Mouse (Mus musculus) liver, adult (tissue): ENCODE measurements around the gene Tex2.
A peak's percentile ranks its signal among the peaks of the same experiment; 100 is the strongest.

ENCODE experiments used
- GATA4 ChIP-seq: IDR thresholded peaks from 2 replicates; pipeline ENCODE4 v1.6.1; 2014; ENCODE audit warnings: mild to moderate bottlenecking, low read length; ENCODE audit not compliant: insufficient replicate concordance

Gene Tex2

DNA sequence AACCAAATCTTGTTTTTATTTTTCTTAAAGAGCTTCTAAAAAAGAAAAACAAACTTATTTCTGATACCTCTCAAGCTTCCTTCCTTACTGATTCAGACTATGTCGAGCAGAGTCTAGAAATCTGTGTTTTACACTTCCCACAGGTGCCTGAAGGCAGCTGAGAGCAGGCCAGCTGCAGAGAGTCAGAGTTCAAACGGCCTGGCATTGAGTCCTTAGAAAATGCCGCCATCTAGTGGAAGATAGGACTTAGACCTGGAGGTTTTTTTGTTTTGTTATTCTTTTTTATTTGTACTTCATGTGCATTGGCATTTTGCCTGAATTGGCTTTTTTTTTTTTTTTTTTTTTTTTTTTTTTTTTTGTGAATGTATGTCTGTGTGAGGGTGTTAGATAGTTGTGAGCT lies 121.8 kb downstream of the Tex2 start:
- TF ChIP-seq GATA4: no peak

DNA sequence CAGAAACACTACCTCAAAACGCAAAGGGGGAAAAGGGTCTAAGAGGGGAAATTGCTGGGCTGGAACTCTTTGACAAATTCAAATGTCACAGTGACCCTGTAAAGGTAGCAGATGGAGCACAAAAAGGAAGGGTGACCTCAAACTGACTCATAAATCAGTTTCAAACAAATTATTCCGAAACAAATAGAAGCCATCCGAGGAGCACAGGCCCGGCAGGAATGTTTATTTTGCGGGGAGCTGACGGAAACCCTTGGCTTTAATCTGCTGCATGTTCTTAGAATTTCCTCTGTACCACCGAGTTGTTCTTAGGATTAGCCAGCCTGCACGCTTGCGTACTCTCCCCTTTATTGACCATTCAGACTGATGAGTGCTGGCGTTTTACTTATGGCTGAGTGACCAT lies 123.2 kb downstream of the Tex2 start:
- TF ChIP-seq GATA4: no peak

DNA sequence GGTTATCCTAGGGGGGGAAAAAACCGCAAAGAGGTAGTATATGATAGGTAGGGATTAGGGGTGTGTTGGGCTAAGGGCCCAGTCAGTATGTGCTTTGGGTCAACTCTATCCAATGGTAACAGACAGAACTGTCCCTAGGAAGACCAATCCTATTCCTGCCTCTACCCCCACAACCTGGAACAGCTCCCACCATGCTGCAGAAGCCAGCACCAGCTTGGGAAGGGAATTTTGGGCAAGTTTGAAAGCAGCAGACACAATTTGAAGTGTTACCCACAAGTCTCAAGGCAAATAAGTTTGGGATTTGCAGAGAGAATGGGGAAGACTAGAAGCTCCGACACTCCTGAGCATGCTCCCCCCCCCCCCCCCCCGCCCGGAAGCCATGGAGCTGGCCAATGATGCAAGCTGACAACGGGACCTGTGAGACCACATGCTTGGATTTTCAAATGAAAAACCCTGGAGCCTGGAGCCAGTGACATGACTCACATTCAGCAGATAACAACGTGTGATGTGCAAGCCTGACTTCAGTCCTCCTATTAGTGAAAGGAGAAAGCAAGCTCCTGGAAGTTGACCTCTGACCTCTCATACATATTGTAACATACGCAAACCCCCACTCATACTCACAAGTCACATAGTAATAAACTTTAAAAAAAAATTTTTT lies 124.1 kb downstream of the Tex2 start:
- TF ChIP-seq GATA4: no peak

DNA sequence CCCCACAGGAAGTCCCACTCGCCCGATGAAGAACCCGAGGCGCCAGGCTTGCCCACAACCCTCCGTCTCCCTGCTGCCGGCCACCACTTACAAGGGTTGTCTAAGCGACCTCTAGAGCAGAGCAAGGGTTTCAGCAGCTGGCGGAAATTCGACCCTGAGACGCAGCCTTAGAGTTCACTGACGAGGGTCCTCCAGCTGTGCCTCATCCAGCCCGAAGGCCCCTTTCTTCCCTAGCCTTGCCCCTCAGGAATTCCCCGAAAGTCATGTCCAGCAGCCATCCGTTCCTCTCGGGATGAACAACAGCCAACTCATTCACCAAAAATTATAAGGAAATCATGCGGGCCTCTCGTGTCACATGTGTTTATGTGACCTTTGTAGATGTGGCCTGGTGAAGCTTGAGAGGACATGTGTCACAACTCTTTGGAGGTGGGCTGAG lies 125.1 kb downstream of the Tex2 start:
- no peak for TF ChIP-seq GATA4

DNA sequence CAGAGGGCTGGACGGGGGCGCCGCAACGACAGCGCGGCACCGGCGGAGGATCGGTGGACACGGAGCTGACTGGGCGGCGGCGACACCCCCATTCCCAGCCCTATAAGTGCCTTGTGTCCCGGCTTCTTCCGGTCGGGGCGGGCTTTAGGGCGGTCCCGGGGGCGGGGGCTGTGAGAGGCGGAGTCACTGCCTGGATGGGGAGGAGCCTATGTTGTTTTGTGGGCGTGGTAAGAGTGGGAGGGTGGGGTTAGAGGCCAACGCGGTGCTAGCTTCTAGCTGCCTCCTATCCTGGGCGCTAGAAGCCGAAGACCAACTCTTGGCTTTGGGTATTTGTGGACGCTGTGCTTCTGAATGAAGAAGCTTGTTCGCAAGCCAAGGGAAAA lies 125.5 kb downstream of the Tex2 start, which contains the start of gene Ern1:
Gene Ern1 (minus strand): TSS at position 120 of the 383 bp plus-strand sequence.
- TF ChIP-seq GATA4: no peak

DNA sequence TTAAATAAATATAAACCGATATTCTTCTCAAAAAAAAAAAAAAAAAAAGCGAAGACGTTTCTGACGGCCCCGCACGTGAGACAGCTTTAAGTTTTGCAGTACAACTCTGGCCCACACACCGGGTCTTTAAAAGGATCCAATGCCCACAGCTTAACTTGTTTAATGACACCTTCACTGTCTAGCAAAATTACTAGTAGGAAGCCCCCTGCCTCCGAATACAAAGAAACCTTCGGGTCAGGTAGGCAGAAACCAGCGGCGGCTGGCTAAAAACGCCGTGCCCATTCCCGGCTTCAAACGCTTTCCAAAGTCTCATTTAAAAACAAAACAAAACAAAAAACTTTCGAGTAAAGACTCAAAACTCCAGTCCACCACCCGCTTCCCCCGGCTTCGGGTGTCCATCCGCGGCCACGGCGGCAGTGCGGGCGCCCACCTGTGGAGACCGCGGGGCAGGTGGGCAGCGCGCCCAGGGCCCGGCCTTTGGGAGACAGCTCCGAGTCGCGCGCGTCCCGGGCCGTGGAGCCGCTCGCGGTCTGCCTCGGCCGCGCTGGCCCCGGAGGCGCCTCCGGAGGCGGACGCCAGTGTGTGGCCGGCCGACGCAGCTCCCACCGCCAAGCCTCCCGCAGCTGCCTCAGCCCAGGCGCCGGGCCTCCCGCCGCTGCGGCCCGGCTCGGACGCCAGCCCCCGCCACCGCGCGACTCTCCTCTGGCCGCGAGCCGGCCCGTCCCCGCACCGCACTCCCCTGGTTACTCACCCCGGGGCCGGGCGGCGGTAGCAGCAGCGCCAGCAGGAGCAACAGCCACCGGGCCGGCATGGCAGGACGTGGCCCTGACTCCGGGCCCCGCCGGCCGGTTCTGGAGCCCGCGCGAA lies 126.1 kb downstream of the Tex2 start:
- TF ChIP-seq GATA4: no peak

DNA sequence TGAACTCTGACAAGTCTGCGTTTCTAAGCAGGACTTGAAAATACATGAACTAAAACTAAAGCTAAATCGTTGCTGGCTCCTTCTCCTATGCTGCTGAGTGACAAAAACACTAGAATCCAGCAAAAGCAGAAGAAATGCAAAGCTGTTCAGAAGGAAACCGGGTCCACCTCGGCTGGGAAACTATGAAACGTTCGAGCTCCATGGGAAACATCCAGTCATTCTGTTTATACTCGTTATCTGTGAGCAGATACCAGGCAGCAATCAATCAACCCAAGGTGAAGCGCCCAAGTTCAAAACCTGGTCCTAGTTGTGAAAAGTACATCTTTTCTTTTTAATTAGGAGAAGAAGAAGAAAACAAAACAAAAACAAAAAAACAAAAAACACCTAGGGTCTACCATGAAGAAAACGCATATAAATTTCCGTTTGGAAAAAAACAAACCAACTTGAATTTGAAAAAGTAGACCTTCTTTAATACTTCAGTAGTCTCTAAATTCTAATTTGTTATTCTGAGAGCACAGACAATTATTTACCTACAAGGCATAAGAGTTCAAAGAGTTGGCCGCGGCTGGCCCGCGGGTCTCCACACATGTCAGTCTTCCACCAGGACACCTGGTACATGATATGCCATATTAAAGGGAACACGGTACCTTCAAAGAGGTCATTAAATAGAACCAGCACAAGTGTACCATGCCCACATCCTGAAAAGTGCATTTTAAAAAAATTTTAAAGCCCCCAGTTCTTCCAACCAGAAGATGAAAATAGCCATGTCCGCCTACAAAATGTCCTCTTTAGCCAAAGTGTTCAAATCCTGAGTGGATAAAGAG lies 127.0 kb downstream of the Tex2 start:
- peak; percentile 81; the same call in 1 of the 2 replicates for TF ChIP-seq GATA4

DNA sequence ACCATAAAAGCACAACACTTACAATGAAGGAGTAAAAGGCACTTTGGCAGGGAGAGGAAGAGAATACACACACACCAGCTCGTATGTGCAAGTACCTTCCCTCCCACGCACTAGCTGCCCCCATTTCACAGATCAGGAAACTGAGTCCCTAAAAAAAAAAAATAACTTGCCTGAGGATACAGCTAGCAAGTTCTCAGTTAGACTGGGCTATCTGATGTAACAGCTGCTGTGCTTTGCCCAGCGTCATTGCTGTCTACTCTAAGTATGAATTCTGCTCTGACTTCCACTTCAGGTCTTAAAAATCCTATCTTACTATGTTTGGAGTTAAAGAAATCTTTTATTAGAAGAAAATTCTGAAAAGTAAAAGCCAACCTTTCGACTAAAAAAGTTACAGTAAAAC lies 127.6 kb downstream of the Tex2 start:
- no peak for TF ChIP-seq GATA4

DNA sequence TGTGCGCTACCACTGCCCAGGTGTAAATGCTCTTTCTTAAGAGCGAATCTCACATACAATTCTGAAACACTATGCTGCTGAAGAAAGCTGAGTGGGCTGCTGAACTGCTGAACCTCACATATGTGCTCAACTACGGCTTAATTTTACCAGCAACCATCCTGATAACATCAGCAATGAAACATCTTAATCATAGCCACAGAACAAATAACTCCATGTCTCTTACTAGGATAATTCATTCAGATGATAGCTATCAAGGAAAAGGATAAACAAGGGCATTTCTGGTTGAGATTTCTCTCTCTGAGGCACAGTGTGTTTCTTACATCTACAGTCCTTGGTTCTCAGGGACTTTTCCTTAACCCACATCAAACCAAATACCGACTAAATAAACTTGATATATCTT lies 128.3 kb downstream of the Tex2 start:
- no peak for TF ChIP-seq GATA4

DNA sequence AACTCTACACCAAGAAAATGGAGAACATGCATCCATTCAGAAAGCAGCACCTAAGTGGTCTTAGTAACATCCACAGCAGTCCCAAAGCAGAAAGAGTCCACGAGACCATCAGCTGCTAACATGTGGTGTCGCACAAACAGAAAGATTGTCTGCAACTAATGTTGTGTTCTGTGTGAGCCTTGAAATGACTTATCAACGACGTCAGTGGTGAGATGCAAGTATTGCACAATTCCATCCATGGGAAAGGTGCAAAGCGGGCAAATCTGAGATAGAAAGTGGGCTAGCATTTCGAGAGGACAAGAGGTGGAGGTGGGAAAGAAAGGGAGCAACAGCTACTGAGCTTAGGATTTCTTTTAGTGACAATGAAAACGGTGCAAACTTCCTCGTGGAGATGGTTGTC lies 130.4 kb downstream of the Tex2 start:
- TF ChIP-seq GATA4: no peak

DNA sequence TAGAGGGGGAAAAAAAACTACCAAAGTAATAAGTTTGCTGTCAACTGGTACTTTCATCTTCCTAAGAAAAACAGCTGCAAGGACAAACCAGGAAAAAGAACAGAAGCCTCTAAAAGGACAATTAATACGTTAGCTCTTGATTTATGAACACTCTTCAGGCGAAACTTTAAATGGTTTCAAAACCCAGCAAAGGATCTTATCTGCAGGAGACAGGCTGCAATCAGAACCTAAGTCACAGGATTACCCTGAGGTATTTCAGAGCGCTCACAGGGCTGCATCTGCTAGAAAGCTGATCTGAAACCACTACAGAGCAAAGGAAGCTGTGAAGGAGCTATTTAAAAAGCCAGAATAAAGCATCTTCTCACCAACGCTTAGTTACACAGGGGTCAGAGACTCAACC lies 131.6 kb downstream of the Tex2 start:
- no peak for TF ChIP-seq GATA4

DNA sequence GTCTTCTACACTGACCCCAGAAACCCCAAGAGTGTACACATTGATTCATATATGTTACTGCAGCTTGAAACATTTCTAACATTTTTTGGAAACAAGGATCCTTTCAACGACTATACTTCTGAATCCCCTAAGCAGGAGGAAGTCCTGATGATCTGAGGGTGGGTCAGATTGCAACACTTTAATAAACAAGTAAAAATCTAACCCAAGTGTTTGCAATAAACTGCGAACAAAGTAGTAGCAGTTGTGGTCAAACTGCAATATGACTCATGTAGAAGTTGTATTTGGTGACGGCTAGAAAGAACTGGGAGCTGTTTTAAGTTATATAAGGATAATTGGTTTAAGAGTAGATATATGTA lies 132.7 kb downstream of the Tex2 start:
- no peak for TF ChIP-seq GATA4

DNA sequence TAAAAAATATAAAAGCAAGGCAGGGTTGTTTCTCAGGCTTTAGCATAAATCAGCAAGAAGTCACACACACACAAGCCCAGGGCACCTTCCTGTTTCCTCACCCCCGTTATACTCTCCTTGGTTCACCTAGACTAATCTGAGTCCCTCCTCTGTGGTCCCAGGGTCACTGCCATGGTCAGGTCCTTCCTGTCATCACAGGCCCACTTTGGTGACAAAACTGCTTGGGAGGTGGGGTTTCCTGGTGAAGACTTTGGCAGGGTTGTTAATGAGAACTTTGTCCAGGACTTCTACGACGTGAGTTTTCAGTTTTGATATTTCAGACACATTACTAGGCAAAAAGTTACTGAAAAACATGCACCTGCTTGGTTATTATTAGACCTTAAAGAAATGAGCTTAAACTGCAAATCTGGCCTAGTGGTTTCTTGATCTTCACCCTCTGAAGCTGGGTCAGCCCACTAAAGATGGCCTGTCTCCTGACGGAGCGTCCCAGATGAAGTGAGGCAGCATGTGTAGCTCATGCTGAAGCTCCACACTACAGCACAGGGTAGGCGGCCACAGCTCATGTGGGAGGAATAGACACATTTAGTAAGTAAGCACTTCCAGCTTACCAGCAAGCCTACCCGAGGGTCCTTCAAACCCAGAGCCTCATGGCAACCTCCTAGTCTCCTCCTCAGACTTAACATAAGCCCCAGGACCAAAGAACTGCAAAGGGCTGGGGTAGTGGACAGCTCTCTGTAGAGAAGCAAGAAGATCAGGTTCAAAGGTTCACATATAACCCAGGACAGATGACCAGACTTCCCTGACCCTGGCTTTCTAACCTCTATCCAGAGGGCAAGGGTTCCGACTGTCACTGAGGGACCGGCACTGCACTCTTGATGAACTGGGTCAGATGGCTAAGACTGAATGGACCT lies 133.3 kb downstream of the Tex2 start:
- TF ChIP-seq GATA4: no peak

DNA sequence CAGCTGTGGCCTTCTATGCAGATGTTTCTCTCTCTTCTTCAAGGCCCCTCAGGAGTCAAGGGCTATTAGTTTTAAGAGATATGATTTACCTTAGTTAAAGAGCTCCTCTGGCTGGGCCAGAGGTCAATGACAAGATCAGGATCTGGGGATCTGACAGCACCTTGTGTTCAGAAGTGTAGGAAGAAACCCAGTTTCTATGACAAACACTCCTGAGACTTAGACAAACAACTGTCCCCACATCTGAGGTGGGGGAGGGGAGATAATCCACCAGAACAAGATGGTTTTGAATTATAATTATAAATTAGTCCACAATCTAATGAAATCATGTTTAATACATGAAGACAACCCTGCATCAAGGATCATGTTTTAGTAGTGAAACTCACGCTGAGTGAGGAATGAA lies 134.5 kb downstream of the Tex2 start:
- no peak for TF ChIP-seq GATA4

DNA sequence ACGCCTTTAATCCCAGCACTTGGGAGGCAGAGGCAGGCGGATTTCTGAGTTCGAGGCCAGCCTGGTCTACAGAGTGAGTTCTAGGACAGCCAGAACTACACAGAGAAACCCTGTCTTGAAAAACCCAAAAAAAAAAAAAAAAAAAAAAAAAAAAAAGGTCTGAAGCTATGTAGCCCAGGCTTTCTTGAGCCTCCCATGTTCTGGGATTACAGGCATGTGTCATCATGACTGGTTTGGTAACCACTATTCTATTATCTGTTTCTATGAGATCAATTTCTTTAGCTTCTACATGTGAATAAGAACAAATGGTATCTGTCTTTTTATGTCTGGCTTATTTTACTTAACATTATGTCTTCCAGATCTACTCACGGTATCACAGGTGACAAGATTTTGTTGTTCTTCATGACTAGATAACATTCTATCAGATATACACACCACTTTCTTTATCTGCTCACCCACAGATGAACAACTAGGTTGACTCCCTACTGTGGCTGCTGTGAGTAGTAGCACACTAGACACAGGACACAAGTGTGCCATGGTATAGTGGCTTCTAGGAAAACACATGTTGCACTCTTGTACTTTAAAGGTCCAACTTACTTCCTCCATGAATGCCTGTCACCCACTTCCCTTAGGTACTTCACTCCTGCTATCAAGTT lies 135.6 kb downstream of the Tex2 start:
- TF ChIP-seq GATA4: no peak

DNA sequence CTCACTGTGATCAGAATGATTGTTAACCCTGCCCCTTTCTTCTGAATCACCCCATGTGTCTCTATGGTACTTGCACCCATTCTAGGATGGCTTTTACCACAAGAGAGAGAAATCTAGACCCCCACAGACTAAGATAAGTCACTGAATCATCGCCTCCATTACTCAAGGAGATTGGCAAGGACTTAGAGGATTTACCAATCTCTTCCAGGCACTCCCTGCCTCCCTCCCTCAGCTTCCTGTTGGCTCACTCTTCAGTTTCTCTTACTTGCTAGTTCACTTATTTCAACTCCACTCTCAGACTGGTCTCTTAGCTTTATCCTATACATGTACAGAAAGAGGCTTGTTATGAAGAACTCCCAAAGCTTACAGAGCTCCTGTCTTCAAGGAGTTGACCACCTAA lies 137.9 kb downstream of the Tex2 start:
- TF ChIP-seq GATA4: no peak
